Mouse (Mus musculus) heart, adult 2 months (tissue): ENCODE results near the gene Rrbp1. TPM values are rescaled to one million over a fixed set of nuclear protein-coding genes. Genes with fewer than 3 reads are reported as not detected.

ENCODE experiments used
- DNase-seq, 2 experiments: peaks; one replicate each; pipeline ENCODE4 v3.0.0; 2021
- H3K27ac ChIP-seq: fragments of 200-600 bp; 2 replicates; pipeline ENCODE4 v1.8.1; 2022
- H3K27me3 ChIP-seq: fragments of 200-500 bp; 2 replicates; pipeline ENCODE4 v1.6.1; 2012; ENCODE audit warnings: mild to moderate bottlenecking, low read length, inconsistent platforms, mixed read lengths; ENCODE audit not compliant: control insufficient read depth, insufficient read depth
- H3K36me3 ChIP-seq: fragments of 200-500 bp; 2 replicates; pipeline ENCODE4 v1.6.1; 2012; ENCODE audit warnings: low read length, inconsistent platforms; ENCODE audit not compliant: control insufficient read depth, insufficient read depth
- H3K4me1 ChIP-seq: fragments of 200-500 bp; 2 replicates; pipeline ENCODE4 v1.6.1; 2011; ENCODE audit warnings: low read length; ENCODE audit not compliant: control insufficient read depth, insufficient read depth
- H3K4me3 ChIP-seq: fragments of 200-600 bp; 2 replicates; pipeline ENCODE4 v1.8.1; 2022
- H3K79me2 ChIP-seq: fragments of 200-500 bp; replicated peaks from 2 replicates; pipeline ENCODE4 v1.6.1; 2012; ENCODE audit warnings: mild to moderate bottlenecking, inconsistent platforms, low read length, moderate library complexity, mixed read lengths; ENCODE audit not compliant: control insufficient read depth, insufficient read depth
- H3K9ac ChIP-seq: fragments of 200-500 bp; 2 replicates; pipeline ENCODE4 v1.6.1; 2012; ENCODE audit warnings: low read depth, mild to moderate bottlenecking, control low read depth, inconsistent platforms, low read length, mixed read lengths
- CTCF ChIP-seq: fragments of 200-600 bp; IDR thresholded peaks from 2 replicates; pipeline ENCODE4 v1.8.1; 2022; ENCODE audit warnings: antibody characterized with exemption, mild to moderate bottlenecking, moderate library complexity
- EP300 ChIP-seq: fragments of 200-500 bp; IDR thresholded peaks from 2 replicates; pipeline ENCODE4 v1.6.1; 2011; ENCODE audit warnings: low read depth, low read length, control low read depth; ENCODE audit not compliant: insufficient read depth
- POLR2A ChIP-seq: fragments of 200-500 bp; IDR thresholded peaks from 2 replicates; pipeline ENCODE4 v1.6.1; 2011; ENCODE audit warnings: mild to moderate bottlenecking, low read depth, low read length, control low read depth; ENCODE audit not compliant: insufficient read depth
- WGBS: fragments of 180-500 bp; shearing (Covaris S2); methylation state at CpG from one replicate; pipeline ENCODE4 v1.1.7; 2018; 5-methylcytosine and 5-hydroxymethylcytosine counted together
- intact Hi-C: fragments of 180-260 bp; cut with DNase I; formaldehyde crosslinking; loops from one replicate; pipeline ENCODE4 v1.15.1; 2025
- polyA plus RNA-seq: library from polyadenylated mRNA; depleted of rRNA; stranded (reverse); fragments of >200 nt; gene quantifications from 2 replicates; pipeline ENCODE4 v1.2.3, GENCODE M21; 2012
- total RNA-seq, 2 experiments: library from RNA; stranded (reverse); gene quantifications; 2 replicates each; pipeline ENCODE4 v1.2.3; 2021

The Rrbp1 gene
- total and polyA plus RNA-seq, 3 experiments: 47.2 to 117 (median 106) TPM

DNA sequence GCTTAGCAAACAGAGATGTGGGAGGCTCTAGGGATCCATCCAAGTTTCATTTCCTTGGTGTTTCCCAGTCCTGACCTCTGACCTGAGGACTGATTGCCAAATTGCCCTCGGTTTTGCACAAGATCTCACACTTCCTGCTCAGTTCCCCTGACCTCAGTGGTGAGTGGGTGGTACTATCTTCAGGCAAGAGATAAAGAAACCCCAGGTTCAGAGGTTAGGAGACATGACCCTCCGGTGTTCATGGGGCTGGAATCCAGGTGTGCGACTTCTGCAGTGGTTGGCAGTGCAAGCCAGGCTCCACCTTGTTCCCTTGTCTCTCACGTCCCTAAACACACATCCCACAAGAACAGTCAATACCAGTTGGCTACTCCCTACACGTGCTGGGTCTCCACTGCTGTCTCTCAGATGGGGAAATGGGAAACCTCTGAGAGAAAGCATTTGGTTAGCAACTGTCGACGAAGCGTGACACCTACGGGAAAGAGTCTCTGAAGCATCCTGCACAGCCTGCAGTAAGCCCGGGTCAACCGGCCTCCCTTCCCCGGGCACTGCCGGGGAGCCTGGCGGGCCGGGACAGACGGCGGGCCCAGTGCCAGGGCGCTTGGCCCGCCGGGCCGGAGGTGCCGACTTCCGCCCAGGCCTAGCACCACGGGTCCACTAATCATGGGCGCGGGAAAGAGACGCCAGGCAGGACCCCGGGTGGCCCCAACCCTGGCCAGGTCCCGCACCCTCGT is 1.3 kb downstream of the Rrbp1 start:
- Histone ChIP-seq H3K4me1 (peaks cover 22% of the 10 kb centered on the region), H3K9ac (peak overlapping the region; percentile 98), H3K27me3 (no peaks in the 10 kb centered on the region), H3K4me3 (peak overlapping the region; percentile 87), H3K27ac (peak overlapping the region; percentile 77), H3K36me3 (peaks cover 30% of the 10 kb centered on the region), H3K79me2 (peaks cover 8% of the 10 kb centered on the region; the same call in 1 of the 2 replicates)
- intact Hi-C loops: loop anchor here (2.0 to 10.0 kb wide), 8 partner anchors 19 to 263 kb away; partner anchors contain the start of genes Dstn, Mgme1 and Snx5
- DNase-seq: peak; percentile 60 to 76
- TF ChIP-seq EP300: 0 out of 2 replicates have a peak, but pooled peaks have one; percentile 47
- no peak for TF ChIP-seq CTCF
- 2% methylated on average over 30 of the region's 30 CpGs for WGBS

DNA sequence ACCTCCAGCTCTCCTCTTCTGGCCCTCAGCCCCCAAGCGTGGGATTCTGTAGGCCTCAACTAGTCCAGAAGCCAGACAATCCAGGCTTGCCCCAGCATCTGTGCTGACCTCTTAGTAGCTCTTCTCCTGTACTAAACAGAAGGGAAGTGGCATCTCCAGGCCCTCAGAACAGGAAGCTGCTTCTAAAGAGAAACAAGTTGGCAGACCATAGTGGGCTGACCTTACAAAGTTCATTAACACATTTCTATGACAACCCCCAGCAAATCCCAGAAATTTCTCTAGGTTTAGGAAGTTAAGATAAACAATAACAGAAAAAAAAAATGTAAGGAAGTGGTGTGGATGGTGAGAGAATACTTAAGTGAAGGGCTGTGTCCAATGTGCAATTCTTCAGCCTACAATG is 2.0 kb downstream of the Rrbp1 start:
- peaks cover 8% of the 10 kb centered on the region; the same call in 1 of the 2 replicates for H3K79me2 ChIP-seq
- 42% methylated on average over 1 of the region's 1 CpGs for WGBS
- intact Hi-C loops: loop anchor here (2.0 to 5.0 kb wide), 4 partner anchors 18 to 263 kb away; partner anchors contain the start of genes Dstn, Mgme1 and Snx5
- H3K9ac ChIP-seq: no peak overlapping the region
- H3K4me3 ChIP-seq: peak overlapping the region; percentile 87; the same call in 1 of the 2 replicates
- H3K27ac ChIP-seq: peak overlapping the region; percentile 77
- peaks cover 27% of the 10 kb centered on the region for H3K4me1 ChIP-seq
- H3K36me3 ChIP-seq: peaks cover 32% of the 10 kb centered on the region
- DNase-seq: peak in 1 of 2 experiments; percentile 16
- TF ChIP-seq EP300 (no peak), POLR2A (no peak), CTCF (no peak)
- no peaks in the 10 kb centered on the region for H3K27me3 ChIP-seq

DNA sequence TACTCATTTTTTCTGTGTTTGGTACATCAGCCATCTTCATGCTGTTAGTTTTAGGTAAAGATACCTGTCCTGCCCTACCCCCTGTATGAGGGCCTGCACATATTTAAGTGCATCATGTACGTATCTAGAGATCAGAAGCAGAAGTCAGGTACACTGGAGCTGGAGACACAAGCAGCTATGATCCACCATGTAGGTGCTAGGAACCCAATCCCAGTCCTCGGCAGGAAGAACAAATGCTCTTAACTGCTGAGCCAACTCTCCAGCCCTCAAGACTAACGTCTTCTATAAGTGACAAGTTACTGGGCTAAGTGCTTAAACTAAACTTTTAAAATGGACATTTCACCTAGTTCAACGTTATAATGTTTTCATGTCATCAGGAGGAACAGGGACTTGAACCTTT is 3.9 kb downstream of the Rrbp1 start:
- TF ChIP-seq CTCF (no peak), EP300 (no peak), POLR2A (no peak)
- Histone ChIP-seq H3K27me3 (no peaks in the 10 kb centered on the region), H3K9ac (no peak overlapping the region), H3K4me3 (no peak overlapping the region), H3K36me3 (peaks cover 45% of the 10 kb centered on the region), H3K79me2 (peaks cover 11% of the 10 kb centered on the region; the same call in 1 of the 2 replicates), H3K4me1 (peaks cover 35% of the 10 kb centered on the region), H3K27ac (no peak overlapping the region)
- peak in 1 of 2 experiments; percentile 10 for DNase-seq
- intact Hi-C loops: loop anchor here (5.0 kb wide), 3 partner anchors 90 to 265 kb away; partner anchors contain the start of genes Dstn, Mgme1 and Snx5
- 71% methylated on average over 4 of the region's 4 CpGs for WGBS

DNA sequence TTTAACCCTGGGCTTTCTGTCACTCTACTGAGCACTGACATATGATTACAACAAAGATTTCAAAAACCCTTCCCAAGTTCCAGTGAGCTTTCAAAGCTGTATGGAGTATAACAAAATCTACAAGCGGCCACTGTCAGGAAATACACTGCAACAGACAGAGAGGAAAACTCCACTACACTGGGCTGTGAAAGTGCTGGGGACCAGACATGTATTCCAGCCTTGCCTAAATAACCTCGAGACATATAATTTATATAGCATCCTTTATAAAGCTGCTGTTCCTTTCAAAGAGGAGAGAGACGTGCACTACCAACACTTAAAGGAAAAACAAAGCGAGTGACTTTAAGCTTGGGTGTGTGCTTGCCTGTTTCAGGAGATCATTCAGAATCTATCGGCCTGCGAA is 4.4 kb downstream of the Rrbp1 start:
- intact Hi-C loops: loop anchor here (5.0 kb wide), 3 partner anchors 89 to 266 kb away; partner anchors contain the start of genes Dstn, Mgme1 and Snx5
- 62% methylated on average over 6 of the region's 6 CpGs for WGBS
- H3K4me1 ChIP-seq: peaks cover 35% of the 10 kb centered on the region

DNA sequence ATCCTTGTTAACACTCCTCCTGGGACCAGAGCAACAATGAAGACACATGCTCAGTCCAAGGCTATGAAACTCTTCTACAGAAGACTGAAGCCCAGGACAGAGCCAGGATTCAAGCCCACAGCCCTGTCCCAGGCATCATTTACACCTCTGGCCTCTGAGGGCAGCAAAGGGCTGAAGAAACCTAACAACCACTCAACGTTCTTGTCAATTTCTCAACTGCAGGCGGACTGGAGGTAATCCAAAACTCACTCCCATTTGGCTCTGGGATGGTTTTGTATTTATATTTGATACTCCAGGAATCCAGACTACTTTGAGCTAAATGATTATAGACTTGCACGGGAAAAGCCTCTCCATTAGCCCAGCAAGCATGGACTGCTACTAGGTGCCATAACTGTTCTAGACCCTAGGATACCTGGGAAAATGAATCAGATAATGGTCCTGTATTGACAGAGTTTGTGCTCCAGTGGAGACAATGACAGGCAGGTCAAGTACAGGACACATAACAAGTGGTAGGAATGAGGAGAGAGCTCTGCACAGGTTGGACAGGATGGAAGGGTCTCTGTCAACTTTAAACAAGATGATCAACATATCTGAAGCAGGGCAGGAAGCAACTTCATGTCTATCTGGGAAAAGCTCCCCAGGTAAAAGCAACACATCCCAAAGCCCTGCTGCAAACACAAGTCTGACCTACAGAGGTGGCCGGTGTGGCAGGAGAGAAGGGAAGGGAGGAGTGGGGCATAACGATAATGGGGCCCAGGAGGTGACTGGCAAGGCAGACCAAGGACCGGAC is 5.7 kb downstream of the Rrbp1 start:
- Histone ChIP-seq H3K4me1 (peaks cover 35% of the 10 kb centered on the region), H3K27ac (peak overlapping the region; percentile 34), H3K79me2 (peaks cover 11% of the 10 kb centered on the region; the same call in 1 of the 2 replicates), H3K27me3 (no peaks in the 10 kb centered on the region), H3K36me3 (peaks cover 50% of the 10 kb centered on the region), H3K4me3 (no peak overlapping the region), H3K9ac (no peak overlapping the region)
- intact Hi-C loops: loop anchor here (5.0 kb wide), 3 partner anchors 88 to 267 kb away; partner anchors contain the start of genes Dstn, Mgme1 and Snx5
- DNase-seq: peak; percentile 27 to 61
- TF ChIP-seq CTCF (peak; percentile 54), POLR2A (no peak), EP300 (0 out of 2 replicates have a peak, but pooled peaks have one; percentile 19)
- 32% methylated on average over 6 of the region's 6 CpGs for WGBS

More for the DNA sequence above, 4.4 kb downstream of the Rrbp1 start:
- peak in 1 of 2 experiments; percentile 6 for DNase-seq
- Histone ChIP-seq H3K36me3 (peaks cover 50% of the 10 kb centered on the region), H3K27me3 (no peaks in the 10 kb centered on the region), H3K9ac (no peak overlapping the region), H3K4me3 (no peak overlapping the region), H3K79me2 (peaks cover 11% of the 10 kb centered on the region; the same call in 1 of the 2 replicates), H3K27ac (no peak overlapping the region)
- TF ChIP-seq POLR2A (no peak), EP300 (no peak), CTCF (no peak)
